ENCODE assay signal across 8 mouse cellular contexts in genomic region chr5:99978699-99979442, GRCm38 (mm10). TPM values are rescaled to one million over a fixed set of nuclear protein-coding genes. Genes with fewer than 3 reads are reported as not detected.
DNase-seq lines count a peak whose midpoint lies in the region; ATAC-seq and TF ChIP-seq lines count a peak whose summit lies in the region.

TSS of gene Hnrnpd (minus strand) at chr5:99978938.
TSS of gene 4930524J08Rik (plus strand) at chr5:99979061.

- peak within 1 kb of the TSS; percentile 95 for H3K4me3 ChIP-seq in forebrain, embryonic 13.5 days
- H3K4me3 ChIP-seq in liver, embryonic 16.5 days (ENCODE audit: low read depth, low read length) = peak within 1 kb of the TSS; percentile 97
- peak within 1 kb of the TSS; percentile 92 for H3K4me3 ChIP-seq in neural tube, embryonic 12.5 days
- H3K4me3 ChIP-seq in stomach, postnatal 0 days (ENCODE audit: low read depth, low read length) = peak within 1 kb of the TSS; percentile 95

- H3K27me3 ChIP-seq in forebrain, embryonic 13.5 days = no peaks in the 10 kb centered on the region
- no peaks in the 10 kb centered on the region for H3K27me3 ChIP-seq in liver, embryonic 16.5 days (ENCODE audit: control insufficient read depth, insufficient read depth, low read depth, low read length)
- H3K27me3 ChIP-seq in neural tube, embryonic 12.5 days (replicated peaks) = no peaks in the 10 kb centered on the region
- H3K27me3 ChIP-seq in stomach, postnatal 0 days (ENCODE audit: control insufficient read depth, insufficient read depth, low read length) = no peaks in the 10 kb centered on the region

- peak; percentile 97 for DNase-seq in ES-CJ7 (ENCODE audit: low read depth, low spot score)
- peak; percentile 94 to 95 for DNase-seq in heart, postnatal 10 days
- peak; percentile 93 for DNase-seq in large intestine, adult 2 months (ENCODE audit: low read depth, low spot score)
- peak; percentile 99 for DNase-seq in stomach, postnatal 0 days (ENCODE audit: low spot score)

- ATAC-seq in cerebellum, adult (ENCODE audit: insufficient number of reproducible peaks, low FRiP score, low TSS enrichment) = peak; percentile 90
- ATAC-seq in forebrain, embryonic 13.5 days = peak; percentile 98
- peak; percentile 95 for ATAC-seq in liver, embryonic 16.5 days (ENCODE audit: low read depth)
- ATAC-seq in neural tube, embryonic 12.5 days (ENCODE audit: low FRiP score, low read depth) = peak; percentile 98
- peak; percentile 98 for ATAC-seq in stomach, postnatal 0 days (ENCODE audit: low FRiP score, low TSS enrichment)

- H3K9ac ChIP-seq in forebrain, embryonic 13.5 days = peak within 1 kb of the TSS; percentile 99
- H3K9ac ChIP-seq in liver, embryonic 16.5 days (ENCODE audit: low read depth, low read length) = peak within 1 kb of the TSS; percentile 97
- H3K9ac ChIP-seq in neural tube, embryonic 12.5 days = peak within 1 kb of the TSS; percentile 98
- H3K9ac ChIP-seq in stomach, postnatal 0 days (ENCODE audit: low read length) = peak within 1 kb of the TSS; percentile 99

- H3K4me1 ChIP-seq in forebrain, embryonic 13.5 days = peaks cover 34% of the 10 kb centered on the region
- peaks cover 21% of the 10 kb centered on the region for H3K4me1 ChIP-seq in liver, embryonic 16.5 days (ENCODE audit: control insufficient read depth, low read depth, low read length)
- H3K4me1 ChIP-seq in neural tube, embryonic 12.5 days = peaks cover 17% of the 10 kb centered on the region
- H3K4me1 ChIP-seq in stomach, postnatal 0 days (replicated peaks; ENCODE audit: control insufficient read depth, insufficient read depth) = 0 out of 2 replicates have a peak, but pooled peaks cover 2% of the 10 kb centered on the region

- H3K9me3 ChIP-seq in forebrain, embryonic 13.5 days (replicated peaks) = no peaks in the 10 kb centered on the region
- H3K9me3 ChIP-seq in liver, embryonic 16.5 days (replicated peaks; ENCODE audit: control insufficient read depth, low read length) = no peaks in the 10 kb centered on the region
- H3K9me3 ChIP-seq in neural tube, embryonic 12.5 days = no peaks in the 10 kb centered on the region
- no peaks in the 10 kb centered on the region for H3K9me3 ChIP-seq in stomach, postnatal 0 days (ENCODE audit: control insufficient read depth, low read length)

- WGBS in forebrain, embryonic 13.5 days = 2% methylated on average over 61 of the region's 97 CpGs
- under 1% methylated on average over 97 of the region's 97 CpGs for WGBS in large intestine, adult 2 months
- WGBS in liver, embryonic 16.5 days (ENCODE audit: insufficient replicate concordance) = under 1% methylated on average over 87 of the region's 97 CpGs
- WGBS in neural tube, embryonic 12.5 days = under 1% methylated on average over 95 of the region's 97 CpGs
- WGBS in stomach, postnatal 0 days = under 1% methylated on average over 80 of the region's 97 CpGs

- peak within 1 kb of the TSS; percentile 87 for H3K4me2 ChIP-seq in forebrain, embryonic 13.5 days
- peak within 1 kb of the TSS; percentile 95 for H3K4me2 ChIP-seq in liver, embryonic 16.5 days (ENCODE audit: low read depth, low read length)
- peak within 1 kb of the TSS; percentile 85 for H3K4me2 ChIP-seq in neural tube, embryonic 12.5 days (replicated peaks)
- H3K4me2 ChIP-seq in stomach, postnatal 0 days (replicated peaks; ENCODE audit: low read depth) = peak within 1 kb of the TSS; percentile 68

- no peak for TF ChIP-seq CTCF in stomach, postnatal 0 days (IDR thresholded peaks at IDR 0.05; ENCODE audit: low read depth)

- no peak for TF ChIP-seq EP300 in stomach, postnatal 0 days (optimal IDR thresholded peaks at IDR 0.05)

- peak within 1 kb of the TSS; percentile 99 for H3K27ac ChIP-seq in forebrain, embryonic 13.5 days
- H3K27ac ChIP-seq in liver, embryonic 16.5 days (ENCODE audit: low read length) = peak within 1 kb of the TSS; percentile 95
- peak within 1 kb of the TSS; percentile 95 for H3K27ac ChIP-seq in neural tube, embryonic 12.5 days
- peak within 1 kb of the TSS; percentile 99 for H3K27ac ChIP-seq in stomach, postnatal 0 days (replicated peaks)

- H3K36me3 ChIP-seq in forebrain, embryonic 13.5 days (ENCODE audit: poor library complexity, severe bottlenecking) = 0 out of 2 replicates have a peak, but pooled peaks cover 5% of the 10 kb centered on the region
- H3K36me3 ChIP-seq in liver, embryonic 16.5 days (ENCODE audit: control insufficient read depth, insufficient read depth) = 0 out of 2 replicates have a peak, but pooled peaks cover 3% of the 10 kb centered on the region
- H3K36me3 ChIP-seq in neural tube, embryonic 12.5 days = peaks cover 3% of the 10 kb centered on the region; the same call in 1 of the 2 replicates
- no peaks in the 10 kb centered on the region for H3K36me3 ChIP-seq in stomach, postnatal 0 days (ENCODE audit: control insufficient read depth, insufficient read depth, low read length)

- intact Hi-C loops in heart, postnatal 10 days (cut with DNase I) = loop anchor here (1.0 to 10.0 kb wide), 4 partner anchors 59 to 744 kb away; partner anchors contain the start of gene Sec31a

RNA-seq across cellular contexts. Expression of gene Hnrnpd, which starts in this region (rescaled TPM):
- polyA plus RNA-seq in forebrain, embryonic 13.5 days (2015; fragmentation: Nextera tagmentation; extraction: Ambion mirVana) = 119 and 189 TPM in 2 replicates
- total RNA-seq in heart, postnatal 10 days (2021) = 100 to 1,000 TPM; 152 to 170 TPM
- polyA plus RNA-seq in large intestine, adult 2 months (2012; rRNA removed) = 14.8 and 18.6 TPM in 2 replicates
- polyA plus RNA-seq in liver, embryonic 16.5 days (2015; fragmentation: Nextera tagmentation; extraction: Ambion mirVana) = 18.0 and 18.5 TPM in 2 replicates
- polyA plus RNA-seq in neural tube, embryonic 12.5 days (2016; fragmentation: Nextera tagmentation; extraction: Ambion mirVana) = 434 and 513 TPM in 2 replicates
- polyA plus RNA-seq in stomach, postnatal 0 days (2015; fragmentation: Nextera tagmentation; extraction: Ambion mirVana) = 53.5 and 61.4 TPM in 2 replicates

RNA-seq across cellular contexts. Expression of gene 4930524J08Rik, which starts in this region (rescaled TPM):
- polyA plus RNA-seq in forebrain, embryonic 13.5 days (2015; fragmentation: Nextera tagmentation; extraction: Ambion mirVana) = 3.1 and 3.4 TPM in 2 replicates
- 1 to 10 TPM; 1.6 to 1.7 TPM for total RNA-seq in heart, postnatal 10 days (2021)
- 0.99 and 2.1 TPM in 2 replicates for polyA plus RNA-seq in large intestine, adult 2 months (2012; rRNA removed)
- 0.40 and 0.48 TPM in 2 replicates for polyA plus RNA-seq in liver, embryonic 16.5 days (2015; fragmentation: Nextera tagmentation; extraction: Ambion mirVana)
- polyA plus RNA-seq in neural tube, embryonic 12.5 days (2016; fragmentation: Nextera tagmentation; extraction: Ambion mirVana) = 2.0 and 2.1 TPM in 2 replicates
- polyA plus RNA-seq in stomach, postnatal 0 days (2015; fragmentation: Nextera tagmentation; extraction: Ambion mirVana) = 1.9 and 2.6 TPM in 2 replicates

Comparison
In these comparisons a context has a peak if more than half of its experiments do, and no peak if none do; other contexts are left out.
1. Peak in every context shown above with its lines: DNase-seq, ATAC-seq, H3K4me3 ChIP-seq and H3K27ac ChIP-seq.